Mouse (Mus musculus): ENCODE measurements around the gene Lrrc4b. TPM values are rescaled to one million over a fixed set of nuclear protein-coding genes. Genes with fewer than 3 reads are reported as not detected.

Gene Lrrc4b
- polyA plus RNA-seq, 1 experiment from 2014 or later, result not detected

DNA sequence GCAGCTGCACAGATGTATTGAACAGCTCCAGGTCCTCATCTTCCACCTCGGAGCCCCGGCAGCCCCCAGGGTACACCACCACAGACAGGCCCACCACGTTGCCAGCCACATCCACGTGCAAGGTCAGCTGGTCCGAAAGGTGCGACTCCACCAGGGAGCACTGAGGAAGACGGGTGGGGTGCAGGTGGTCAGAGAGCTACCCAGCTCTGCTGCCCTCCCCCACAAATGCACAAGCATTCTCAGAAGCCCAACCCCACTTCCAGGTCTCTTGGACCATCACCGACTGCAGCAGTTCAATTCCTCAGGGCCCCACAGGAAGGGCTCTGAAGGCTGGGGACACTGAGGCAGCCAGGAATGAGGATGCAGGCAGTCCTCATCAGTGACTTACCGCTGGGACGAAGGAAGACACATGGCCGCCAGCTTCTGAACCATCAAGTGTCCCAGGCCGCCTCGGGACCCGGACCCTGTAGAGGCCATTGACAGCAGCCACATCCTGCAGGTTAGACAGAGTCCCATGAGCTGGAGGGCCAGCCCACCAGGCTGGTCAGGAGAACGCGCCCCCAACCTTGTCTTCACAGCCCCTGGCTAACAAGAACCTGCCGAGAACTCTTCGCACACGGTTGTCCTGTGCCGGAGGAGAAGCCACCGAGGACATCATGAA lies 63.5 kb downstream of the Lrrc4b start:
- no peak for DNase-seq
- Histone ChIP-seq H3K9ac (no peak overlapping the region), H3K4me3 (replicated peaks) (no peak overlapping the region), H3K27me3 (no peaks in the 10 kb centered on the region), H3K4me2 (no peak overlapping the region), H3K27ac (no peak overlapping the region), H3K9me3 (replicated peaks) (no peaks in the 10 kb centered on the region), H3K4me1 (replicated peaks) (peaks cover 31% of the 10 kb centered on the region), H3K36me3 (peaks cover 63% of the 10 kb centered on the region)
- ATAC-seq (ENCODE audit: low read depth), result no peak
- 89% methylated on average over 21 of the region's 21 CpGs for WGBS (ENCODE audit: insufficient replicate concordance)

DNA sequence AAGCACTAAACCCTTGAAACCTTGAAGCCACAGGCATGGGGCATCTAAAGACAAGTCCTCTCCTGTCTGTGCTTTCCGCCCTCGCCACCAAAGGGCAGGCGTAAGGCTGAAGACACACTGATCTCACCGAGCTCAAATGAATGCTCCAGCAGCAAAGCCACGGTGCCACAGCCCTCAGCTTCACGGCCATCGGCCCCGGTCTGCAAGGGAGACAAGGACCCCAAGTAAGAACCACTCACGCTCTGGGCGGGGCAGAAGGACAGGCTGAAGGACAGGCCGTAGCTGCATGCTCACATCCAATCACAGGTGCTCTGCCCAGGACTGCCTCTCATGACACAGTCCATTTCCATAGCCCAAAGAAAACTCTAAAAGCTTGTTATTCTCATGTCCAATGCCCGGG lies 65.9 kb downstream of the Lrrc4b start:
- ATAC-seq (ENCODE audit: low read depth), result no peak
- peak overlapping the region; percentile 95 for H3K4me2 ChIP-seq
- peaks cover 44% of the 10 kb centered on the region for H3K4me1 ChIP-seq (replicated peaks)
- peak overlapping the region; percentile 78 for H3K4me3 ChIP-seq (replicated peaks)
- H3K36me3 ChIP-seq, result peaks cover 49% of the 10 kb centered on the region
- no peak for DNase-seq
- H3K27me3 ChIP-seq, result peaks cover 11% of the 10 kb centered on the region
- no peaks in the 10 kb centered on the region for H3K9me3 ChIP-seq (replicated peaks)
- H3K27ac ChIP-seq, result no peak overlapping the region
- 88% methylated on average over 12 of the region's 12 CpGs for WGBS (ENCODE audit: insufficient replicate concordance)
- H3K9ac ChIP-seq, result peak overlapping the region; percentile 86; the same call in 1 of the 2 replicates

DNA sequence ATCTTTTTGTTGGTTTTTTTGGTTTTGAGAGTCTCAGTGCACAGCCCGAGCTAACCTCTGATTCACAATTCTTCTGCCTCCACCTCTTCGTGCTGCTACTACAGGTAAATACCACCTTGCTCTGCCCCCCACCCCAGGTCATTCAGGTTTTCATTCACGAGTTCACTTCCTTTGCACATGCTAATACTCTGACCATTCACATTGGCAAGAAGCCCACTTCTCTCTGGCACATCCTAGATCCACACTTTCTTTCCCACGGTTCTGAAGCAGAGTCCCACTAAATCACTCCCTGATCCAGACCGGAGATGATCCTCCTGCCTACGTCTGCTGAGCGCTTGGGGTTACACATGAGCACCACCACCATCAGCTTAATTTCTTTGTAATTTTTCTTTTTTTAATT lies 66.3 kb downstream of the Lrrc4b start:
- peaks cover 45% of the 10 kb centered on the region for H3K36me3 ChIP-seq
- no peaks in the 10 kb centered on the region for H3K9me3 ChIP-seq (replicated peaks)
- peaks cover 15% of the 10 kb centered on the region for H3K27me3 ChIP-seq
- ATAC-seq (ENCODE audit: low read depth), result no peak
- peak overlapping the region; percentile 78 for H3K4me3 ChIP-seq (replicated peaks)
- peak overlapping the region; percentile 95 for H3K4me2 ChIP-seq
- no peak for DNase-seq
- H3K9ac ChIP-seq, result peak overlapping the region; percentile 86
- H3K4me1 ChIP-seq (replicated peaks), result peaks cover 44% of the 10 kb centered on the region
- H3K27ac ChIP-seq, result peak overlapping the region; percentile 96
- WGBS (ENCODE audit: insufficient replicate concordance), result 83% methylated on average over 7 of the region's 7 CpGs

DNA sequence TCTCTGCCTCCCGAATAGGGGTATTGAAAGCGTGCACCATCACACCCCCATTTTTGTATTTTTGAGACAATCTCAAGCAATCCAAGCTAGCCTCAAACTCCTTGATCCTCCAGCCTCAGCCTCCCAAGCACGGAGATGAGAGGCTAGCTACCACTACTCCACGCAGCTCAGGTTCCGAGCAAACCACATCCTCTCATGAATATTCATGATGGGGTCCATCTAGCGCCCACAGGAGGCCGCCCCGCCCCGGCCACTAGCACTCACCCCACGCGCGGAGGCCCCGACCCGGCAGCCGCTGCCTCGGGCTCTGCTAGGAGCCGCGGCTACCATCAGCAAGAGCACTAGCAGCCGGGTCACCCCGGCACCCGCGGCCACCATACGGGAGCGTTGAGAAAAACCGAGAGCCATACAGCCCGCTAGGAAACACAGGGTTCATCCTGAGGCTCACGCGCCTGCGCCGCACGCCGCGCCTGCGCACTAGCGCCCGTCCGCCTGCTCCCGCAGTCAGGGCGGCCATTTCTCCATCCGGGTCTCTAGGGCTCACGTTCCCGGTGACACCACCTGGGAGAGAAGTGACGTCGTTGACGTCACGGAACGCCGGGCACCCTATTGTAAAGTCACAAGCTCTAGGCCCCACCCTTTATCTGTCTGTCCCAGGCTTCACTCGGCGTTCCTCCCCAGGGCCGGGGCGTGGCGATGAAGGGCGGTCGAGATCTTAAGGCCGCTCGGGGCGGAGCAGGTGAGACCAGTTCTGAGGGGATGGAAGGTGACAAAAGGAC lies 67.4 kb downstream of the Lrrc4b start, which contains the start of the genes Emc10 and Fam71e1:
Gene Emc10, minus strand, starts transcription at position 538 of the 779 bp plus-strand sequence.
Gene Fam71e1, plus strand, starts transcription at position 590 of the 779 bp plus-strand sequence.
- Histone ChIP-seq H3K4me1 (replicated peaks) (peaks cover 45% of the 10 kb centered on the region), H3K27me3 (peaks cover 22% of the 10 kb centered on the region), H3K4me3 (replicated peaks) (peak within 1 kb of the TSS; percentile 78), H3K9me3 (replicated peaks) (no peaks in the 10 kb centered on the region), H3K27ac (peak within 1 kb of the TSS; percentile 96), H3K36me3 (peaks cover 34% of the 10 kb centered on the region), H3K4me2 (peak within 1 kb of the TSS; percentile 95), H3K9ac (peak within 1 kb of the TSS; percentile 86)
- DNase-seq, result peak; percentile 98
- ATAC-seq (ENCODE audit: low read depth), result peak; percentile 93
- WGBS (ENCODE audit: insufficient replicate concordance), result under 1% methylated on average over 58 of the region's 58 CpGs

DNA sequence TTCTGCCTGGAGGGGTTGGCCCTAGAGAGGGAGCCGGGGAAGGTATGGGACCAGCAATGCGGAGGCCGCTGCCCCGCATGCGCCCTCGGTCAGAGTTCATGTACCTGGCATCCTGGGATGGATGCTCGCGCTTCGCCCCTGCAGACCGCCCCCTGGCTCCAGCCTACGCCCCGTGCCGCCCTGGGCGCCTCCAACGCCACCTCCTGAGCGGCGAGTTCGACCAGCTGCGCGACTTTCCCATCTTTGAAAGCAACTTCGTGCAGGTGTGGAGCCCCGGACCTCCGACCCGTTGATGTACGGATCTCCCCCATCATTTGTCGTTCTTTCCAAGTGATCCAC lies 67.9 kb downstream of the Lrrc4b start:
- peak overlapping the region; percentile 95 for H3K4me2 ChIP-seq
- H3K4me3 ChIP-seq (replicated peaks), result peak overlapping the region; percentile 78
- peak overlapping the region; percentile 80 for H3K9ac ChIP-seq
- peaks cover 22% of the 10 kb centered on the region for H3K27me3 ChIP-seq
- peaks cover 29% of the 10 kb centered on the region for H3K36me3 ChIP-seq
- peak overlapping the region; percentile 96 for H3K27ac ChIP-seq
- WGBS (ENCODE audit: insufficient replicate concordance), result under 1% methylated on average over 26 of the region's 26 CpGs
- H3K9me3 ChIP-seq (replicated peaks), result no peaks in the 10 kb centered on the region
- peak; percentile 66 for ATAC-seq (ENCODE audit: low read depth)
- DNase-seq, result no peak
- peaks cover 49% of the 10 kb centered on the region for H3K4me1 ChIP-seq (replicated peaks)

DNA sequence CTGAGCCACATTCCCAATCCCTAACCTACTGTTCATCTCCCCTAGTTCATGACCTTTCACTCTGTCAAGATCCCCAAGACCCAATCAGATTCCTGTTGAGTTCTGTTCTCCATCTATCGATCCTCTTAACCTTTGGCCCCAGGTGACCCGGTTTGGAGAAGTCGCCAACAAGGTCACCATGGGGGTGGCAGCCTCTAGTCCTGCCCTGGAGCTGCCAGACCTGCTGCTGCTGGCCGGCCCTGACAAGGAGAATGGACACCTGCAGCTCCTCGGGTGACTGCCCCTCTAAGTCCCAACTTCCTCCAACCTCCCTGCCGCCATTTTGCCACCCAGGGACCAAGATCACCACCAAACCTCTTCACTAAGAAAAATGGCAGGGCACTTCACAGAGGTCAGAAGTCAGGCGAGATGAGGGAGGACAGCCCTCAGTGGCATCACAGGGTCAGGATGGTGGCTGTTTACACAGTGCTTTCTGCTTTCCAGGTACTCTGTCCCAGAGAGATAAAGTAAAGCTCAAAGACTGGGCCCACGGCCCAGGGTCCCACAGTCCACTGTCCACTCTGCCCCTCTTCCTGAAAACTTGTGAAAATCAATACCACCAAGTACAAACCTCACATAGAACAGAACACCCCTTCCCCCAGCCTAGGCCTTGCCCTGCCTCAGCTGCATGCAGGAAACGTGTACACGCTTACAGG lies 68.7 kb downstream of the Lrrc4b start:
- Histone ChIP-seq H3K4me1 (replicated peaks) (peaks cover 49% of the 10 kb centered on the region), H3K27ac (peak overlapping the region; percentile 96), H3K4me3 (replicated peaks) (peak overlapping the region; percentile 78), H3K27me3 (peaks cover 24% of the 10 kb centered on the region), H3K9ac (peak overlapping the region; percentile 80), H3K9me3 (replicated peaks) (no peaks in the 10 kb centered on the region), H3K36me3 (peaks cover 21% of the 10 kb centered on the region), H3K4me2 (peak overlapping the region; percentile 95)
- no peak for DNase-seq
- WGBS (ENCODE audit: insufficient replicate concordance), result 74% methylated on average over 10 of the region's 10 CpGs
- no peak for ATAC-seq (ENCODE audit: low read depth)

DNA sequence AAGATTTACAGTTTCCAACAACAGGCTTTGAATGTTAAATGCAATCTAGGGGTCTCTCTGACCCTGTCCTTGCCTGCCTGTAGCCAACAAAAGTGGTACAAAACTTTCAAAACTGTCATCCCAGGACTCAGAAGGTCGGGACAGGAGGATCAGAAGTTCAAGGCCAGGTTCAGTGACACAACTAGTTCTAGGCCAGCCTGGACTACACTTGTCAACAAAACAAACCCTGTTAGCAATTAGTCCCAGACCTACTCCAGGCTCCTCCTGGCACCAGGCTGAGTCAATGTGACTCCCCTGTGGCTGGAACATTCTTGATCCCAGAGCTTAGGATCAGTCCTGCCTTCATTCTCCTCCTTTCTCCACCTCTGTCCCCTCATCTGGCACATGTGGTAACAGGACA lies 70.1 kb downstream of the Lrrc4b start:
- H3K4me2 ChIP-seq, result no peak overlapping the region
- peaks cover 43% of the 10 kb centered on the region for H3K4me1 ChIP-seq (replicated peaks)
- ATAC-seq (ENCODE audit: low read depth) (no peak), DNase-seq (no peak)
- H3K9ac ChIP-seq, result no peak overlapping the region
- H3K27me3 ChIP-seq, result peaks cover 29% of the 10 kb centered on the region
- H3K27ac ChIP-seq, result no peak overlapping the region
- H3K4me3 ChIP-seq (replicated peaks), result no peak overlapping the region
- peaks cover 8% of the 10 kb centered on the region for H3K36me3 ChIP-seq
- H3K9me3 ChIP-seq (replicated peaks), result no peaks in the 10 kb centered on the region
- 32% methylated on average over 1 of the region's 1 CpGs for WGBS (ENCODE audit: insufficient replicate concordance)

DNA sequence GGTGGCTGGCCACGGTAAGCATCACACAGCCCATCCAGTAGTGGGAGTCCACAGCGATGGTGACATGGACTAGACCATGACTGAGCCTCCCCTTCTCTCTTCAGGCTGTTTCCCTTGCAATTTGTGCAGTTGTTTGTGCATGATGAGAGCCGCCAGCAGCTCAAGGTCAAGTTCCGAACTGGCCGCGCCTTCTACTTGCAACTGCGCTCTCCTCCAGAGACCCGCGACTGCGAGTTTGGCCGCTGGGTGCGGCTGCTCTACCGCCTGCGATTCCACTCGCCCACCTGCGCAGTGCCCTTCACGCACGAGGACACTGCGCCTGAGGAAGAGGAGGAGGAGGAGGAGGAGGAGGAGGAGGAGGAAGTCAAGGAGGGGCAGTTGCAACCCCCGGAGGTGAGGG lies 71.2 kb downstream of the Lrrc4b start:
- DNase-seq (no peak), ATAC-seq (ENCODE audit: low read depth) (no peak)
- Histone ChIP-seq H3K4me2 (no peak overlapping the region), H3K4me1 (replicated peaks) (peaks cover 34% of the 10 kb centered on the region), H3K36me3 (no peaks in the 10 kb centered on the region), H3K27ac (no peak overlapping the region), H3K9me3 (replicated peaks) (0 out of 2 replicates have a peak, but pooled peaks cover 5% of the 10 kb centered on the region), H3K27me3 (peaks cover 29% of the 10 kb centered on the region), H3K9ac (no peak overlapping the region), H3K4me3 (replicated peaks) (no peak overlapping the region)
- WGBS (ENCODE audit: insufficient replicate concordance), result 49% methylated on average over 20 of the region's 20 CpGs

DNA sequence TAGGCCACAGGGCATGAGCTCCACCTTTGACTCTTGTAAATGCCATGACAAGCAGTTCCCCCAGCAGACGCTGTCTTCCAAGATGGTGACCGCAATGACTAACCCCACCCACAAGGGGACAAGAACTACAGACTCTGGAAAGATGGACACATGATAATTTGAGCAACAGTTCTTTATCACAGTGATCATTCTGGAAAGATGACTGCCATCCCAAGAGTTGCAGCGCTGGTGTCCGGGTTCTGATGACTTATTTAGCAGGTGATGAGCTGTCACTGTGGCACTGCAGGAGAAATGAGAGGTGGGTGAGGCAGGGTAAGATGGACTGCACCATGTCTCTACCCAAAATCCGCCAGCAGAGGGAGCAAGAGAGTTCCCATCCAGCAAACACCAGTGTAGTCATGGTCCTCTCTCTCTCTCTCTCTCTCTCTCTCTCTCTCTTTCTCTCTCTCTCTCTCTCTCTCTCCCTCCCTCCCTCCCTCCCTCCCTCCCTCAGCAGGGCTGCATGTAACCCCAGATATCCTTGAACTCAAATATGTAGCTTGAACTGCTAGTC lies 72.8 kb downstream of the Lrrc4b start:
- H3K9me3 ChIP-seq (replicated peaks), result 0 out of 2 replicates have a peak, but pooled peaks cover 5% of the 10 kb centered on the region
- H3K4me3 ChIP-seq (replicated peaks), result no peak overlapping the region
- DNase-seq, result peak; percentile 55
- no peak overlapping the region for H3K27ac ChIP-seq
- ATAC-seq (ENCODE audit: low read depth), result no peak
- peaks cover 25% of the 10 kb centered on the region for H3K4me1 ChIP-seq (replicated peaks)
- 23% methylated on average over 5 of the region's 5 CpGs for WGBS (ENCODE audit: insufficient replicate concordance)
- peaks cover 29% of the 10 kb centered on the region for H3K27me3 ChIP-seq
- no peak overlapping the region for H3K9ac ChIP-seq
- no peak overlapping the region for H3K4me2 ChIP-seq
- no peaks in the 10 kb centered on the region for H3K36me3 ChIP-seq

DNA sequence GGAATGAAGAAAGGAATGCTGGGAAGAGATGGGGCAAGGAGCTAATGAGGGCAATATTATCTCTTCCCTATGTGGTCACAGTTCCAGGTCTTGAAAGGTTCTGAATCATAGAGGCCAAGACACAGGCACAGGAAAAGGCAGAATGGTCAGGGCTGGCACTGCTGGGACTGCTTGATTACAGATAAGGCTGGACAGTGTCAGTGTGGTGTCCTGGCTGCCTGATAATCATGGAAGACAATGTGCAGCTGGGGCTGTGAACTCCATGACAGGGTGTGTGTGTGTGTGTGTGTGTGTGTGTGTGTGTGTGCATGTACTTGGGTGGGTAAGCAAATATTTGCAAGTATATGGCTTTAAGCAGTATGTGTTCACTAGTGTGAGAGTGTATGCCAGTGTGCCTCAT lies 78.7 kb downstream of the Lrrc4b start:
- no peak for DNase-seq
- H3K27ac ChIP-seq, result no peak overlapping the region
- H3K27me3 ChIP-seq, result peaks cover 20% of the 10 kb centered on the region
- H3K4me1 ChIP-seq (replicated peaks), result 0 out of 2 replicates have a peak, but pooled peaks cover 5% of the 10 kb centered on the region
- 0 out of 2 replicates have a peak, but pooled peaks cover 5% of the 10 kb centered on the region for H3K9me3 ChIP-seq (replicated peaks)
- H3K9ac ChIP-seq, result no peak overlapping the region
- H3K4me2 ChIP-seq, result no peak overlapping the region
- H3K36me3 ChIP-seq, result no peaks in the 10 kb centered on the region
- no peak overlapping the region for H3K4me3 ChIP-seq (replicated peaks)
- ATAC-seq (ENCODE audit: low read depth), result 0 out of 2 replicates have a peak, but pooled peaks have one; percentile 20

Measured in liver, embryonic 13.5 days (tissue).